Comparison of ENCODE assay signal across 8 mouse cellular contexts in the genomic region with DNA sequence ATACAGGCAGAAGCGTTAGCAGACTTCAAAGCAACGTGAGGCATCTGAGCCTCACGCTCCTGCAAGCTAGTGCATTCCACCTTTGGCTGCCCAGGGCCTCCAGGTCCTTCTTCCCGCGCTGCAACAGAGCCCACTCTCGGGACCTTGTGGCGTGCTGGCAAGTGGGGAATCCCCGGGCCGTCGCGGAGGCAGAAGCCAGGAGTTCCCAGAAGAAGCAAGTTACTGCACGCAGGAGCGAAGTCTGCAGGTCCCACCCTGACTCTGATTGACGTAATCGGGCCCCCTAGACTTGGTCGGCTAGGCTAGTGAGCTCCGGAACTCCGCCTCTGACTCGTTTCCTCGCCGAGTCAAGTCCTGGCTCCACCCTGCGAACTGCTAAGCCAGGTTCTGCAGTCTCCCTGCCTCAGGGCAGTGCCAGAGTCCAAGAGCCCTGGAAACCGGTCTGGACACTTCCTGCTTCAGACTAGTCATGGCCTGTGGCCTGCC. TPM values are rescaled to one million over a fixed set of nuclear protein-coding genes. Genes with fewer than 3 reads are reported as not detected.
DNase-seq lines count a peak whose midpoint lies in the region; ATAC-seq and TF ChIP-seq lines count a peak whose summit lies in the region.

No protein-coding gene starts in this region.

- H3K36me3 ChIP-seq in E14TG2a.4 (ENCODE audit: insufficient read depth, low read length): peaks cover 17% of the 10 kb centered on the region
- no peaks in the 10 kb centered on the region for H3K36me3 ChIP-seq in forebrain, embryonic 15.5 days
- no peaks in the 10 kb centered on the region for H3K36me3 ChIP-seq in hindbrain, embryonic 12.5 days
- H3K36me3 ChIP-seq in midbrain, postnatal 0 days (ENCODE audit: insufficient read depth, low read length): no peaks in the 10 kb centered on the region

- no peaks in the 10 kb centered on the region for H3K27me3 ChIP-seq in E14TG2a.4 (ENCODE audit: insufficient read depth, low read length)
- H3K27me3 ChIP-seq in forebrain, embryonic 15.5 days: no peaks in the 10 kb centered on the region
- no peaks in the 10 kb centered on the region for H3K27me3 ChIP-seq in hindbrain, embryonic 12.5 days
- H3K27me3 ChIP-seq in midbrain, postnatal 0 days (ENCODE audit: insufficient read depth, low read length): peaks cover 9% of the 10 kb centered on the region; the same call in 1 of the 2 replicates

- TF ChIP-seq POLR2A in bone marrow macrophage, adult 2 months (IDR thresholded peaks at IDR 0.05; ENCODE audit: borderline replicate concordance, low read depth, low read length): no peak

- peak overlapping the region; percentile 88 for H3K4me3 ChIP-seq in E14TG2a.4 (replicated peaks; ENCODE audit: low read length)
- peak overlapping the region; percentile 46 for H3K4me3 ChIP-seq in bone marrow macrophage, adult 2 months (ENCODE audit: insufficient read depth, low read length)
- H3K4me3 ChIP-seq in forebrain, embryonic 15.5 days: peak overlapping the region; percentile 27
- peak overlapping the region; percentile 27 for H3K4me3 ChIP-seq in hindbrain, embryonic 12.5 days
- H3K4me3 ChIP-seq in midbrain, postnatal 0 days (ENCODE audit: low read depth, low read length): peak overlapping the region; percentile 25

- peak overlapping the region; percentile 48 for H3K4me2 ChIP-seq in forebrain, embryonic 15.5 days (replicated peaks)
- peak overlapping the region; percentile 56 for H3K4me2 ChIP-seq in hindbrain, embryonic 12.5 days (replicated peaks)
- peak overlapping the region; percentile 46 for H3K4me2 ChIP-seq in midbrain, postnatal 0 days (ENCODE audit: low read depth, low read length, poor library complexity, severe bottlenecking)

- no peak for TF ChIP-seq CTCF in E14TG2a.4 (conservative IDR thresholded peaks at IDR 0.05; ENCODE audit: low read length)
- TF ChIP-seq CTCF in bone marrow macrophage, adult 2 months (IDR thresholded peaks at IDR 0.05; ENCODE audit: low read depth, low read length): no peak
- no peak for TF ChIP-seq CTCF in midbrain, postnatal 0 days (IDR thresholded peaks at IDR 0.05)

- no peaks in the 10 kb centered on the region for H3K9me3 ChIP-seq in E14TG2a.4 (ENCODE audit: low read length)
- H3K9me3 ChIP-seq in forebrain, embryonic 15.5 days: no peaks in the 10 kb centered on the region
- H3K9me3 ChIP-seq in hindbrain, embryonic 12.5 days (replicated peaks): no peaks in the 10 kb centered on the region
- no peaks in the 10 kb centered on the region for H3K9me3 ChIP-seq in midbrain, postnatal 0 days (ENCODE audit: low read length)

- H3K4me1 ChIP-seq in E14TG2a.4 (replicated peaks; ENCODE audit: low read depth, low read length): peaks cover 44% of the 10 kb centered on the region
- peaks cover 19% of the 10 kb centered on the region for H3K4me1 ChIP-seq in bone marrow macrophage, adult 2 months (ENCODE audit: control insufficient read depth, insufficient read depth, low read length)
- peaks cover 43% of the 10 kb centered on the region for H3K4me1 ChIP-seq in forebrain, embryonic 15.5 days
- H3K4me1 ChIP-seq in hindbrain, embryonic 12.5 days: peaks cover 47% of the 10 kb centered on the region
- H3K4me1 ChIP-seq in midbrain, postnatal 0 days (ENCODE audit: insufficient read depth, low read length): peaks cover 11% of the 10 kb centered on the region; the same call in 1 of the 2 replicates

- H3K9ac ChIP-seq in forebrain, embryonic 15.5 days (replicated peaks): peak overlapping the region; percentile 33; the same call in 1 of the 2 replicates
- H3K9ac ChIP-seq in hindbrain, embryonic 12.5 days: peak overlapping the region; percentile 44
- no peak overlapping the region for H3K9ac ChIP-seq in midbrain, postnatal 0 days (replicated peaks; ENCODE audit: low read length, poor library complexity, severe bottlenecking)

- peak overlapping the region; percentile 22 for H3K27ac ChIP-seq in bone marrow macrophage, adult 2 months (ENCODE audit: insufficient read depth, low read depth, low read length)
- H3K27ac ChIP-seq in forebrain, embryonic 15.5 days (replicated peaks): peak overlapping the region; percentile 62
- peak overlapping the region; percentile 89 for H3K27ac ChIP-seq in hindbrain, embryonic 12.5 days
- H3K27ac ChIP-seq in midbrain, postnatal 0 days (ENCODE audit: low read depth, low read length): peak overlapping the region; percentile 27; the same call in 1 of the 2 replicates

- 5% methylated on average over 23 of the region's 23 CpGs for WGBS in forebrain, embryonic 15.5 days
- WGBS in hindbrain, embryonic 12.5 days: under 1% methylated on average over 23 of the region's 23 CpGs
- WGBS in midbrain, postnatal 0 days: 4% methylated on average over 23 of the region's 23 CpGs

- DNase-seq in liver: peak; percentile 83
- DNase-seq in midbrain, postnatal 0 days (ENCODE audit: low spot score): peak; percentile 34
- DNase-seq in testis, postnatal 10 days (ENCODE audit: low spot score): peak; percentile 66
- DNase-seq in frontal cortex, postnatal 14 days (ENCODE audit: low spot score in 2 of 2): no peak

- ATAC-seq in forebrain, embryonic 15.5 days (replicated peaks): no peak
- peak; percentile 8 for ATAC-seq in hindbrain, embryonic 12.5 days (ENCODE audit: low FRiP score)
- no peak; the same call in 1 of the 2 replicates for ATAC-seq in midbrain, postnatal 0 days (ENCODE audit: low FRiP score)

RNA-seq across cellular contexts. Expression of a gene that starts 6.0 kb away (rescaled TPM):
- 23.3 and 24.7 TPM in 2 replicates for polyA plus RNA-seq in bone marrow macrophage, adult 2 months (2012; ENCODE audit: insufficient read depth, insufficient read length, missing spikeins)
- 26.0 and 33.4 TPM in 2 replicates for polyA plus RNA-seq in forebrain, embryonic 15.5 days (2015; fragmentation: Nextera tagmentation; extraction: Ambion mirVana)
- polyA plus RNA-seq in hindbrain, embryonic 12.5 days (2016; fragmentation: Nextera tagmentation; extraction: Ambion mirVana): 62.5 and 64.8 TPM in 2 replicates
- 3.9 and 4.3 TPM in 2 replicates for total RNA-seq in midbrain, postnatal 0 days (2014; rRNA removed)
- 12.8 and 14.7 TPM in 2 replicates for polyA plus RNA-seq in midbrain, postnatal 0 days (2015; fragmentation: Nextera tagmentation; extraction: Ambion mirVana)

RNA-seq across cellular contexts. Expression of a gene that starts 29.4 kb away (rescaled TPM):
- 46.8 and 58.4 TPM in 2 replicates for polyA plus RNA-seq in bone marrow macrophage, adult 2 months (2012; ENCODE audit: insufficient read depth, insufficient read length, missing spikeins)
- 62.4 and 64.0 TPM in 2 replicates for polyA plus RNA-seq in forebrain, embryonic 15.5 days (2015; fragmentation: Nextera tagmentation; extraction: Ambion mirVana)
- polyA plus RNA-seq in hindbrain, embryonic 12.5 days (2016; fragmentation: Nextera tagmentation; extraction: Ambion mirVana): 51.2 and 55.9 TPM in 2 replicates
- total RNA-seq in midbrain, postnatal 0 days (2014; rRNA removed): 88.5 and 99.5 TPM in 2 replicates
- 74.2 and 75.0 TPM in 2 replicates for polyA plus RNA-seq in midbrain, postnatal 0 days (2015; fragmentation: Nextera tagmentation; extraction: Ambion mirVana)

RNA-seq across cellular contexts. Expression of a gene that starts 31.0 kb away (rescaled TPM):
- polyA plus RNA-seq in bone marrow macrophage, adult 2 months (2012; ENCODE audit: insufficient read depth, insufficient read length, missing spikeins): 30.8 and 35.2 TPM in 2 replicates
- 15.5 and 16.4 TPM in 2 replicates for polyA plus RNA-seq in forebrain, embryonic 15.5 days (2015; fragmentation: Nextera tagmentation; extraction: Ambion mirVana)
- polyA plus RNA-seq in hindbrain, embryonic 12.5 days (2016; fragmentation: Nextera tagmentation; extraction: Ambion mirVana): 20.9 and 21.3 TPM in 2 replicates
- total RNA-seq in midbrain, postnatal 0 days (2014; rRNA removed): 87.2 and 102 TPM in 2 replicates
- 13.7 and 13.8 TPM in 2 replicates for polyA plus RNA-seq in midbrain, postnatal 0 days (2015; fragmentation: Nextera tagmentation; extraction: Ambion mirVana)

RNA-seq across cellular contexts. Expression of a gene that starts 44.6 kb away (rescaled TPM):
- 91.9 and 102 TPM in 2 replicates for polyA plus RNA-seq in bone marrow macrophage, adult 2 months (2012; ENCODE audit: insufficient read depth, insufficient read length, missing spikeins)
- polyA plus RNA-seq in forebrain, embryonic 15.5 days (2015; fragmentation: Nextera tagmentation; extraction: Ambion mirVana): 2.1 and 2.5 TPM in 2 replicates
- 4.6 and 4.9 TPM in 2 replicates for polyA plus RNA-seq in hindbrain, embryonic 12.5 days (2016; fragmentation: Nextera tagmentation; extraction: Ambion mirVana)
- 4.6 and 4.8 TPM in 2 replicates for total RNA-seq in midbrain, postnatal 0 days (2014; rRNA removed)
- 2.0 and 2.8 TPM in 2 replicates for polyA plus RNA-seq in midbrain, postnatal 0 days (2015; fragmentation: Nextera tagmentation; extraction: Ambion mirVana)

Comparison
In these comparisons a context has a peak if more than half of its experiments do, and no peak if none do; other contexts are left out.
1. H3K4me3 ChIP-seq: peak in every context shown above with its lines; median percentile 88 in E14TG2a.4; 46 in bone marrow macrophage, adult 2 months; 27 in forebrain, embryonic 15.5 days; 27 in hindbrain, embryonic 12.5 days; 25 in midbrain, postnatal 0 days.
2. H3K27ac ChIP-seq: peak in every context shown above with its lines; median percentile 89 in hindbrain, embryonic 12.5 days; 62 in forebrain, embryonic 15.5 days; 27 in midbrain, postnatal 0 days; 22 in bone marrow macrophage, adult 2 months.
3. DNase-seq: peak in liver (single experiment), midbrain, postnatal 0 days (single experiment) and testis, postnatal 10 days (single experiment); none in frontal cortex, postnatal 14 days (0 of 2).
4. Peak in every context shown above with its lines, with median percentiles within 50 percentile points of each other: H3K4me2 ChIP-seq.